Mouse (Mus musculus): ENCODE results near the gene Ush2a.

- TF ChIP-seq CTCF (IDR thresholded peaks at IDR 0.05; ENCODE audit: low read depth) (no peak), EP300 (IDR thresholded peaks at IDR 0.05; ENCODE audit: low read depth) (no peak)
These were observed 466.8 kb downstream of the Ush2a start for GRCm38 (mm10) chr1:188728625-188729024.
